Mouse (Mus musculus) C2C12 (cell line): ENCODE results near the gene March4.

ENCODE experiments used
- CEBPB ChIP-seq: IDR thresholded peaks from one replicate; pipeline ENCODE4 v1.6.1; 2011; ENCODE audit warnings: low read depth, mild to moderate bottlenecking, control low read depth, moderate library complexity
- CTCF ChIP-seq: IDR thresholded peaks from one replicate; pipeline ENCODE4 v1.5.1; 2011; ENCODE audit not compliant: control insufficient read depth, insufficient read depth, insufficient read length
- FOSL1 ChIP-seq: IDR thresholded peaks from one replicate; pipeline ENCODE4 v1.8.0; 2011; ENCODE audit warnings: mild to moderate bottlenecking, low read length; ENCODE audit not compliant: poor library complexity, insufficient read depth, severe bottlenecking
- MAX ChIP-seq: IDR thresholded peaks from one replicate; pipeline ENCODE4 v1.6.1; 2011; ENCODE audit warnings: mild to moderate bottlenecking, control low read depth
- MYOD1 ChIP-seq: IDR thresholded peaks from one replicate; pipeline ENCODE4 v1.6.1; 2011; ENCODE audit warnings: low read depth; ENCODE audit not compliant: control insufficient read depth, insufficient read length
- MYOG ChIP-seq: IDR thresholded peaks from one replicate; pipeline ENCODE4 v1.6.1; 2011; ENCODE audit not compliant: control insufficient read depth, insufficient read length; ENCODE audit errors: extremely low read depth
- USF1 ChIP-seq: IDR thresholded peaks from one replicate; pipeline ENCODE4 v1.6.1; 2011; ENCODE audit warnings: low read depth, mild to moderate bottlenecking, control low read depth, moderate library complexity

GRCm38 (mm10) chr1:72509551-72509950 lies 27.2 kb downstream of the March4 start:
- TF ChIP-seq CTCF (no peak), CEBPB (no peak), MAX (no peak), MYOG (no peak), USF1 (no peak), FOSL1 (no peak), MYOD1 (no peak)
